Mouse (Mus musculus): Measurements from ENCODE around the gene Gckr. TPM values are rescaled to one million over a fixed set of nuclear protein-coding genes. Genes with fewer than 3 reads are reported as not detected.

The Gckr gene
- polyA plus RNA-seq, 1 experiment from 2014 or later = 0.38 TPM

DNA sequence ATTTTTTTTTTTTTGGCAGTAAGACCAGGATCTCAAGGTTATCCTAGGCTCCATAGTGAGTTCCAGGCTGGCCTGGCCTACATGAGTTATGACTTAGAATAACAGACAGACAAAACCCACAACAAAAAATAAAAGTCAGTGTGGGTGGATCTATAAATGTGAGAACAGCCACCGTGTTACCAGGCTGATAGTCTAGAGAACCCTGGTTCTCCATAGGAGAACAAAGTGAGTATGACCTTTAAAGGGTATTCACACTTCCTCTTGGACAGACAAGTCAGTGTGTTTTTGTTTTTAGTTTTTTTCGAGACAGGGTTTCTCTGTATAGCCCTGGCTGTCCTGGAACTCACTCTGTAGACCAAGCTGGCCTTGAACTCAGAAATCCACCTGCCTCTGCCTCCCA is 41.3 kb upstream of the Gckr start:
- Histone ChIP-seq H3K27me3 (ENCODE audit: control insufficient read depth, insufficient read depth, low read depth, low read length) (no peaks in the 10 kb centered on the region), H3K27ac (ENCODE audit: low read length) (no peak overlapping the region), H3K4me1 (replicated peaks; ENCODE audit: control insufficient read depth, insufficient read depth, low read length) (peaks cover 11% of the 10 kb centered on the region), H3K9me3 (ENCODE audit: control insufficient read depth, low read length) (no peaks in the 10 kb centered on the region), H3K9ac (ENCODE audit: low read length) (no peak overlapping the region), H3K4me3 (ENCODE audit: low read length) (no peak overlapping the region), H3K4me2 (ENCODE audit: low read depth, low read length) (no peak overlapping the region), H3K36me3 (ENCODE audit: control insufficient read depth, insufficient read depth, low read length) (peaks cover 26% of the 10 kb centered on the region)
- WGBS = 87% methylated on average over 2 of the region's 2 CpGs
- ATAC-seq (ENCODE audit: low read depth) = no peak

DNA sequence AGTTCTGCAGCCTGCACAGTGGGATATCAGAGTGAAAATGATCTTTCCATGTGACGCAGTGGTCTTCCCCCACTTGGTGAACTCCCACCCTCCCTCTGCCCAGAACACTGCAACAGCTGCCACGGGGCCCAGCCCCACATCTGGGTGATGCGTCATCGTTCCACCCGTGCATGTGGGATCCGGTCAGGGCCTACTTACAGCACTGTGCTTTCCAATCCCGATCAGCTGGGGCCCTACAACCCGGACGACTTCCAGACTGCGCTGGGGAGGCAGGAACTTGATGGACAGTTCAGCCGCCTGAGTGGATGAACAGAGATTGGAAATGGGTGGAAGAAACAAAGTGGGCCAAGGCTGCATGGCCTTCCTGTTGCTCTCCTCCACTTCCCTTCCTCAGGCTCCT is 39.6 kb upstream of the Gckr start:
- H3K27ac ChIP-seq (ENCODE audit: low read length) = no peak overlapping the region
- ATAC-seq (ENCODE audit: low read depth) = no peak
- peaks cover 22% of the 10 kb centered on the region for H3K36me3 ChIP-seq (ENCODE audit: control insufficient read depth, insufficient read depth, low read length)
- WGBS = 80% methylated on average over 11 of the region's 11 CpGs
- no peak overlapping the region for H3K4me3 ChIP-seq (ENCODE audit: low read length)
- no peak overlapping the region for H3K9ac ChIP-seq (ENCODE audit: low read length)
- no peaks in the 10 kb centered on the region for H3K27me3 ChIP-seq (ENCODE audit: control insufficient read depth, insufficient read depth, low read depth, low read length)
- H3K9me3 ChIP-seq (ENCODE audit: control insufficient read depth, low read length) = no peaks in the 10 kb centered on the region
- H3K4me2 ChIP-seq (ENCODE audit: low read depth, low read length) = no peak overlapping the region
- H3K4me1 ChIP-seq (replicated peaks; ENCODE audit: control insufficient read depth, insufficient read depth, low read length) = peaks cover 7% of the 10 kb centered on the region

DNA sequence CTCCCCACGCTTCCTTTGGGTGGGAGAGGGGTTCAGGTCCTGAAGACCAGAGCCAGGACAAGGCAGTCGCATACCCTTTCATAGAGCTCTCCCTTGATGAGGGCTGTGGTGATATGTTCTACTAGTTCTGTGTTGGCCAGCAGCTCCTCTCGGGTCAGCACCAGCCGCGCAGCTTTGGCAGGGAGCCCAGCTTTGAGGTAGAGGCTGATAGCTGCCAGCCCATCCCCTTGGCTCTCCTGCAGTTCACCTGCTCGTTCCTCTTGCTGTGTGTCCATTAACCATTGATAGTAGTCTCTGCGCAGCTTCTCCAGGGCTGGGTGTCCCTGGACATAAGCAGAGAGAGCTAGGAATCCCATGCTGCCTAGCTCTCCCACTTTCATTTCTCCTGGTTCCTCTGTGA is 31.1 kb upstream of the Gckr start:
- no peaks in the 10 kb centered on the region for H3K9me3 ChIP-seq (ENCODE audit: control insufficient read depth, low read length)
- peaks cover 37% of the 10 kb centered on the region for H3K36me3 ChIP-seq (ENCODE audit: control insufficient read depth, insufficient read depth, low read length)
- no peak overlapping the region for H3K4me2 ChIP-seq (ENCODE audit: low read depth, low read length)
- no peaks in the 10 kb centered on the region for H3K4me1 ChIP-seq (replicated peaks; ENCODE audit: control insufficient read depth, insufficient read depth, low read length)
- H3K27me3 ChIP-seq (ENCODE audit: control insufficient read depth, insufficient read depth, low read depth, low read length) = no peaks in the 10 kb centered on the region
- H3K27ac ChIP-seq (ENCODE audit: low read length) = no peak overlapping the region
- 76% methylated on average over 7 of the region's 7 CpGs for WGBS
- no peak overlapping the region for H3K9ac ChIP-seq (ENCODE audit: low read length)
- no peak overlapping the region for H3K4me3 ChIP-seq (ENCODE audit: low read length)
- ATAC-seq (ENCODE audit: low read depth) = no peak

DNA sequence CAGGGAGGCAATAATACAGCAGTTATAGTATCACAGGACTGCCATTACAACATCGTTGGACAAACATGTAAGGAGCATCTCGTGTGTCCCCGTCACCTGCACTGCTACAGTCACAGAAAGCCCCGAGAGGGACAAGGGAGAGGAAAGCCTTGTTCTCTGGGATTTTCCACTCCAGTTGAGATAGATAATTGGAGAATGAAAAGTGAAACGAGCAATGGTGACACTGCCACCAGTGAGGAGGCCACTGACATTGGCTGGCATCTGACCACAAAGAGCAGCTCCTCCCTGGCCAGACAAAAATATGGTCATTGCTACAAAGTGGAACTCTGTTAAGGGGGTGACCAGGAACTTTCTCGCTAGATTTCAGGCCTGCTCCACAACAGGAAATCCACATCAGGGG is 29.6 kb upstream of the Gckr start:
- no peak for ATAC-seq (ENCODE audit: low read depth)
- Histone ChIP-seq H3K4me2 (ENCODE audit: low read depth, low read length) (no peak overlapping the region), H3K27ac (ENCODE audit: low read length) (no peak overlapping the region), H3K4me3 (ENCODE audit: low read length) (no peak overlapping the region), H3K4me1 (replicated peaks; ENCODE audit: control insufficient read depth, insufficient read depth, low read length) (no peaks in the 10 kb centered on the region), H3K36me3 (ENCODE audit: control insufficient read depth, insufficient read depth, low read length) (peaks cover 41% of the 10 kb centered on the region), H3K27me3 (ENCODE audit: control insufficient read depth, insufficient read depth, low read depth, low read length) (no peaks in the 10 kb centered on the region), H3K9me3 (ENCODE audit: control insufficient read depth, low read length) (no peaks in the 10 kb centered on the region), H3K9ac (ENCODE audit: low read length) (no peak overlapping the region)
- WGBS = 86% methylated on average over 6 of the region's 6 CpGs

DNA sequence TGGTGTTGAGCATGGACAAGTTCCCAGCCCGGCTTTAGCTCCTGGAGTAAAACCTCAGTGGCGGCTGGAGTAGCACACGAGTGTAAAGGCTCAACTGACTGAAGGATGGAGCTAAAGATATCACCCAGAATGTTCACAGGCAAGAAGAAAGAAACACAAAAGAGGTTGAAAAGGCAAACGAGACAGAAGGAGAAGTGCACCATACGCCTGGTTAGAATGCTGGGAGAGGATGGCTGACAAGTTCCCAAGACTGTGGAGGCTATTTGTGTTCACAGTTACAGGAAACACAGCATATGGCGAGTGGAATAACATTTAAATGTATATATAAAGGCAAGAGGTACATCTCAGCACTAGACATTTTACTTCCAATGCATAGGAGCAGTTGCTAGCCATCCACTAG is 24.2 kb upstream of the Gckr start:
- Histone ChIP-seq H3K36me3 (ENCODE audit: control insufficient read depth, insufficient read depth, low read length) (peaks cover 25% of the 10 kb centered on the region), H3K9ac (ENCODE audit: low read length) (no peak overlapping the region), H3K27ac (ENCODE audit: low read length) (no peak overlapping the region), H3K27me3 (ENCODE audit: control insufficient read depth, insufficient read depth, low read depth, low read length) (no peaks in the 10 kb centered on the region), H3K9me3 (ENCODE audit: control insufficient read depth, low read length) (no peaks in the 10 kb centered on the region), H3K4me3 (ENCODE audit: low read length) (no peak overlapping the region), H3K4me2 (ENCODE audit: low read depth, low read length) (no peak overlapping the region), H3K4me1 (replicated peaks; ENCODE audit: control insufficient read depth, insufficient read depth, low read length) (no peaks in the 10 kb centered on the region)
- no peak for ATAC-seq (ENCODE audit: low read depth)
- WGBS = 82% methylated on average over 6 of the region's 6 CpGs

DNA sequence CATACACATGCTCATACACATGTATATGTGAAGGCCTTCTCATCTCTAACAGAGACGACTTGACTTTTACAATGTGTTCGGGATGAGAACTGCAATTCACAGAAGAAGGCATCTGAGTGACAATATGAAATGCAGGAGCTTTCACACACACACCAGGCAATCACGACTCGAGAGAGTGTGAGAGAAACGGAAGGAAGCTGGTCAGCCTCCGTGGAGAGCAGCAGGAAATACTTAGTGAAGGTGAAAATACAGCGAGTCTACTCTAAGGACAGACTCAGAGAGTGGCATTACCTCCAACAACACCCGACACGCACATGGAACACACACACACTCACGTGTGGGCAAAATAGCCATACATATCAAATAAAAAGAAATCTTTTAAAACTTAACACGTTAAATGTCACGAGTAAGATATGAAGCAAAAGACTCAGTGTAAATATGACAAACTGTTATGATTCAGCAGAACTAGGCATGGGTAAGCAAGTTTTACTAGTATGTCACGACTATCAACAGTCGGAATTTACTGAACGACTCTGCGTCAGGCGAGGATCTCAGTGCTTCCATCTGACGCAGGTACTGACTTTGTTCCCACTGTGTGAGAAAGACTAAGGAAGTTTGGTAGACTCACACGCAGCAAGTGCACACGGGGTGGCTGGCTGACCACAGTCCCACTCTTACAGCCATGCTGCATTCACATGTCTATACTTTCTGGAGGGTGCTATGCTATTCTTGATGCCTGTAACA is 17.8 kb upstream of the Gckr start:
- Histone ChIP-seq H3K27me3 (ENCODE audit: control insufficient read depth, insufficient read depth, low read depth, low read length) (no peaks in the 10 kb centered on the region), H3K9ac (ENCODE audit: low read length) (no peak overlapping the region), H3K9me3 (ENCODE audit: control insufficient read depth, low read length) (no peaks in the 10 kb centered on the region), H3K4me2 (ENCODE audit: low read depth, low read length) (no peak overlapping the region), H3K4me3 (ENCODE audit: low read length) (no peak overlapping the region), H3K4me1 (replicated peaks; ENCODE audit: control insufficient read depth, insufficient read depth, low read length) (no peaks in the 10 kb centered on the region), H3K27ac (ENCODE audit: low read length) (no peak overlapping the region), H3K36me3 (ENCODE audit: control insufficient read depth, insufficient read depth, low read length) (peaks cover 22% of the 10 kb centered on the region)
- no peak for ATAC-seq (ENCODE audit: low read depth)
- WGBS = 78% methylated on average over 20 of the region's 20 CpGs

DNA sequence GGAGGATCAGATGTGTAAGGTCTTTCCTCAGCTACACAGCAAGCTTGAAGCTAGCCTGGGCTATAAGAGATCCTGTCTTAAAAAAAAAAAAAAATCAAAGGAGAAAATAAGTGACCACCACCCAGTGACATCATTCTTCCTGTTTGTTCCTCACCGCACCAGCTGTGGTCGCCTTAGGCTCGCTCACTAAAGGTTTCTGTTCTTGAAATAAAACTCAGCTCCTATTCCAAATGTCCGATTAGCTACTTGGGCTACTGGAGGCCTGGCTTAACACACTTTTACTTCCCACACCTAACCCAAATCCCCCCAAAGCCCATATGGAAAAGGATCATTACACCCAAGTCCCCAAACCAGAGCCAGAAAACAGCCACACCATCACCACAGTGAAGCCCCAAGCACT is 9.0 kb upstream of the Gckr start:
- H3K27me3 ChIP-seq (ENCODE audit: control insufficient read depth, insufficient read depth, low read depth, low read length) = no peaks in the 10 kb centered on the region
- peaks cover 5% of the 10 kb centered on the region; the same call in 1 of the 2 replicates for H3K4me1 ChIP-seq (replicated peaks; ENCODE audit: control insufficient read depth, insufficient read depth, low read length)
- no peak overlapping the region for H3K9ac ChIP-seq (ENCODE audit: low read length)
- no peak overlapping the region for H3K4me2 ChIP-seq (ENCODE audit: low read depth, low read length)
- no peak overlapping the region for H3K4me3 ChIP-seq (ENCODE audit: low read length)
- 66% methylated on average over 4 of the region's 4 CpGs for WGBS
- no peak for ATAC-seq (ENCODE audit: low read depth)
- H3K9me3 ChIP-seq (ENCODE audit: control insufficient read depth, low read length) = no peaks in the 10 kb centered on the region
- peaks cover 3% of the 10 kb centered on the region for H3K36me3 ChIP-seq (ENCODE audit: control insufficient read depth, insufficient read depth, low read length)
- no peak overlapping the region for H3K27ac ChIP-seq (ENCODE audit: low read length)

DNA sequence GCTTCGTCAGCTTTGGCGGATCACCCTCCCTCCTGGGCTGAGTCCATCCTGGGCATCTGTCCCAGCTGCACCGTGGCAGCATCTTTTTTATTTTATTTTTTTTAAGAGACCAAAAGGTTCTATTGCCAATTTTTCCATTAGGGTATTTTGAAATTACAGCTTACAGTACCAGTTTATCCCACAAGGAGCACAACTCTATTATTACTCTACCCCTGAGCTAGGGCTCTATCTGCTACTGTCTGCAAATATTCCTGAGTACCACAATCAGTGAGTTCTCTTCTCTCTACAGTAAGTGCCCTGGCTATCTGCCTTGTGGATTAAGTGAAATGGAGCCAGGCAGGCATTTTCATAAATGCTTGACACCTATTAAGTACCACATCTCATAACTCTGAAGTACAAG is 8.6 kb upstream of the Gckr start:
- H3K9ac ChIP-seq (ENCODE audit: low read length) = no peak overlapping the region
- 64% methylated on average over 3 of the region's 3 CpGs for WGBS
- H3K4me3 ChIP-seq (ENCODE audit: low read length) = no peak overlapping the region
- no peak overlapping the region for H3K4me2 ChIP-seq (ENCODE audit: low read depth, low read length)
- peaks cover 3% of the 10 kb centered on the region for H3K36me3 ChIP-seq (ENCODE audit: control insufficient read depth, insufficient read depth, low read length)
- no peaks in the 10 kb centered on the region for H3K27me3 ChIP-seq (ENCODE audit: control insufficient read depth, insufficient read depth, low read depth, low read length)
- no peaks in the 10 kb centered on the region for H3K9me3 ChIP-seq (ENCODE audit: control insufficient read depth, low read length)
- ATAC-seq (ENCODE audit: low read depth) = no peak
- H3K4me1 ChIP-seq (replicated peaks; ENCODE audit: control insufficient read depth, insufficient read depth, low read length) = peaks cover 5% of the 10 kb centered on the region; the same call in 1 of the 2 replicates
- H3K27ac ChIP-seq (ENCODE audit: low read length) = no peak overlapping the region

DNA sequence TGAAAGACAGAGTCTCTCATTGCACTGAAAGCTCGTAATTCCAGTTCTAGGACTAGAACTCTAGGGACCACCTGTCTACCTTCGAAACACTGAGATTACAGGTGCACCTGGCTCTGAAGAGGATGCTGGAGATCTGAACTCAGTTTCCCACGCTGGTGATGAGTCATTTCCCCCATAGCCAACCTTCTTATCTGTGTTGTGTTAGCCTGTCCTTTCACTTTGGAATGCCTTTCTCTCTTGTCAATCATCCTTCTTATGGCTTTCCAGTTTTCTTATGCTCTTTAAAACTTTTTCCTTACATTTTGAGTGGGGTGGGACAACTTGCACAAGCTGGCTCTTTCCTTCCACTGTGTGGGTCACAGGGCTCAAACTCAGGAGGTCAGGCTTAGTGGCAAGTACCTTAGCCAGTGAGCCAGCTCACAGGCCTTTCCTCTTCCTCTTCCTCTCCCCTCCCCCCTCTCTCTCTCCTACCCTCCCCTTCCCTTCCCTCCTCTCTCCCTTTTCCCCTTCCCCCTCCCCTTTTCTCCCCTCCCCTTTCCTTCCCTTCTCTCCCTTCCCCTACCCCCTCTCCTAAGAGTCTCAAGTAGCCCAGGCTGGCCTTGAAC is 7.5 kb upstream of the Gckr start:
- H3K4me3 ChIP-seq (ENCODE audit: low read length) = peak overlapping the region; percentile 68; the same call in 1 of the 2 replicates
- H3K9ac ChIP-seq (ENCODE audit: low read length) = no peak overlapping the region
- peaks cover 9% of the 10 kb centered on the region for H3K4me1 ChIP-seq (replicated peaks; ENCODE audit: control insufficient read depth, insufficient read depth, low read length)
- no peak for ATAC-seq (ENCODE audit: low read depth)
- no peak overlapping the region for H3K27ac ChIP-seq (ENCODE audit: low read length)
- WGBS = 66% methylated on average over 3 of the region's 3 CpGs
- no peaks in the 10 kb centered on the region; the same call in none of the 2 replicates for H3K36me3 ChIP-seq (ENCODE audit: control insufficient read depth, insufficient read depth, low read length)
- no peaks in the 10 kb centered on the region for H3K9me3 ChIP-seq (ENCODE audit: control insufficient read depth, low read length)
- no peaks in the 10 kb centered on the region for H3K27me3 ChIP-seq (ENCODE audit: control insufficient read depth, insufficient read depth, low read depth, low read length)
- H3K4me2 ChIP-seq (ENCODE audit: low read depth, low read length) = peak overlapping the region; percentile 88
